Mouse (Mus musculus): ENCODE data around the gene Acnat1.
"Not testable (repeated sequence)": the region's sequence is repeated elsewhere in the genome, so short reads cannot be mapped to it uniquely, and the experiment has no call there.

Gene Acnat1

DNA sequence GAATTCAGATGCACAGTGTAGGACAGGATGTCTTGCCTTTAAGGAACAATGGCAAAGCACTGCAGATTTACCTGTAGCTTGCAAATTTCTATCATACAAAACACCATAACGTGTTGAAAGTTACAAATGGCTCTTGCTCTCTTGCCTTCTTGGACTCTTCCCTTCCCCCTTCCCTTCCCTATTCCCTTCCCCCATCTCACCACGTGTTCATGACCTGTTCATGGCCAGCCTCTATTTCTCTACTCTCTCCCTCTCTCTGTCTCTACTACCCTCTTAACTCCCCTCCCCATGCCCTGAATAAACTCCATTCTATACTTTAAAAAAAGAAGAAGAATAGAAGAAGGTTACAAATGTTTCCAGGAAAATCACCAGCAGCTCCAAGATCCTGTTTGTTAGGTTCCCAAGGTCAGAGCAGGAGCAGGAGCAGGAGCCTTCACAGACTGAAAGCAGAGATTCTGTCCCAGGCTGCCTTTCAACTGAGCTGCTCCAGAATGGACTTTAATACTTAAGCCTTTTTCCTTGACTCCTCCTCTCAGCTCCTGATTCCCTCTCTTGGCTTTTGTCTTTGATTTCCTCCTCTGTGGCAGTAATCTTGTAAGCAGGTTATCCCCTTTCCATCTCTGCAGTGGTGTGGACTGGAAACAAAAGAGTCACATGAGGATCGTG, at the start of gene Acnat1:
TSS of gene Acnat1 (minus strand) at position 478 of the 666 bp plus-strand sequence.
- DNase-seq (ENCODE audit: low spot score in 2 of 2), result no peak

DNA sequence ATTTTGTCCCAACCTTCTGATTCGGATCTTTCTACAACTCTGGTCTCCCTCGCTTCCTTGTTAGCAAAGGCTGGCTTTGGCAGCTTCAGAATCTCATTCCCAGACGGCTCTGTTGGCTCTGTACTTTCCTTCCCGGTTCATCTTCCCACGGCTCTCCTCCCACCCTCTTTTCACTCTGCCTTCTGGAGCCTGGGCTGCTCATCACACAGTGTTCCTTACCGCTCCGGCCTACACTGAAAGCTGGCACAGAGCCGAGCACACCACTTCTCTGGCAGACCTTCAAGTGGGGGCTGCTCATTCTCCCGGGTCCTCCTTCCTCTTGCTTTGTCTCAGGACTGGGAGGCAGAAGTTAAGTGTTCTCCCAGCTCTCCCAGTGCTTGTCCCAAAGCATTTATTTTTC, 48.9 kb upstream of the Acnat1 start:
- peak; percentile 84 to 89 for DNase-seq (ENCODE audit: low spot score in 2 of 2)

GRCm38 (mm10) chr4:49521346-49521745, 47.6 kb upstream of the Acnat1 start:
- DNase-seq (ENCODE audit: low spot score in 2 of 2), result no peak

DNA sequence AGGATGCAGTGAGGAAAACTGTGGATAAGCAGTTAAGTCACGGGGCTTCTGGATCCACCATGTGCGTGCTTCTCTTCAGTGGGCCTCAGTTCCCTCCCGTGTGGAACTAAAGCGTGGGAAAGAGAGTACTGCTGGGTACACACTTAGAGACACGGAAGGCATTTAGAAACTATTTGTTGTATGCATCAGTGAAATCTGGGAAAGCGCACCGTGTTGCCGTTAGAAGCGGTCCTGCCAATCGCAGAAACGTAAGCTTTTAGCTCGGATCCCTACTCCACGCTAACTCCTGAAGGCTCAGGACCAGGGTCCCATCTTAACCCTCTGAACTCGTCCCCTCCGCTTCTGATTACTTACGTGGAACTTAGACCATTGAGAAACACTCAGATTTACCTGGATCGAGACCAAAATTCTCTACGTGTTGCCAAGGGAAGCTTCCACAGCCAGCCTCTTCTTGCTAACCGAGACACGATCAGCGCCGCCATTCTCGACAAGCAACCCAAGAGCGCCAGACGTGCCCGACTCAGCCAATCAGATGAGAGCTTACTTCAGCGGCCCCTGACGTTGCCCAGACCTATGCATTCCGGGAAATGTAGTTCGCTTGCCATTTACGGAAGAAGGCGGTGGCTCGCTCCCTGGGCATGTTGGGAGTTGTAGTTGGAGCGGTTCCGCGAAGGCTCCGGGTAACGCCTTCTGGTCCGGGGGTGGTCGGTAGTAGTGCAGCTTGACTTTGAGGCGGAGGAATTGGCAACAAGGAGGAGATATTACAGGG, 47.0 kb upstream of the Acnat1 start, which contains the start of the genes Mrpl50 and Zfp189:
TSS of gene Mrpl50 (minus strand) at position 522 of the 769 bp plus-strand sequence.
TSS of gene Zfp189 (plus strand) at position 605 of the 769 bp plus-strand sequence.
- DNase-seq (ENCODE audit: low spot score in 2 of 2), result peak; percentile 97 to 98

GRCm38 (mm10) chr4:49519476-49519875, 45.8 kb upstream of the Acnat1 start:
- no peak for DNase-seq (ENCODE audit: low spot score in 2 of 2)

- DNase-seq (ENCODE audit: low spot score in 2 of 2), result no peak
Measured at GRCm38 (mm10) chr4:49514441-49514840, 40.7 kb upstream of the Acnat1 start.

GRCm38 (mm10) chr4:49512636-49513035, 38.9 kb upstream of the Acnat1 start:
- DNase-seq (ENCODE audit: low spot score in 2 of 2), result no peak

DNA sequence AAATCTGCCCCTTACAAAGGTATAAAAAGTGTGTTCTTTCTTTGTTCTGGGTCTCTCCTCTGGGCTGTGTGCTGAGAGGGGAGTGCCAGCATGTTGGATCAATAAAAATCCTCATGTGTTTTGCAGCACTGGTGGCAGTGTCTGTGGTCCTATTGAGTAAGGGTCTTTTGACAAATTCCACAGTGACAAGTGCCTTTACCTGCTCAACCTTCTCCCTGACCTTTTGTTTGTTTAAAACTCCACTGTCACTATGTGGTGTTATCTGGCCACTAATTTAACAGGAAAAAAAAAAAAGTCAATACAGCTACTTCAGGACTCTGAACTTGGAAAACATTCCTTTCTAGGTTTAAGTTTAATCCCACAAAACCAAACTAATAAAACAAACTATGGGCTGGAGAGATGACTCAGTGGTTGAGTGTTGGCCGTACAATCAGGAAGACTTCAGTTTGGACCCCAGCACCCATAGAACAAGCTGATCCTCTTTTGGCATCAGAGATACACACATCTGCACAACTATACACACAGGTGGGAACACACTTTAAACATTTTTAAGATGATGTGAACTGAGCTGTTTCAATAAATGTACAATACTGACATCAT, 36.6 kb upstream of the Acnat1 start:
- not testable (repeated sequence) for DNase-seq (ENCODE audit: low spot score in 2 of 2)

DNA sequence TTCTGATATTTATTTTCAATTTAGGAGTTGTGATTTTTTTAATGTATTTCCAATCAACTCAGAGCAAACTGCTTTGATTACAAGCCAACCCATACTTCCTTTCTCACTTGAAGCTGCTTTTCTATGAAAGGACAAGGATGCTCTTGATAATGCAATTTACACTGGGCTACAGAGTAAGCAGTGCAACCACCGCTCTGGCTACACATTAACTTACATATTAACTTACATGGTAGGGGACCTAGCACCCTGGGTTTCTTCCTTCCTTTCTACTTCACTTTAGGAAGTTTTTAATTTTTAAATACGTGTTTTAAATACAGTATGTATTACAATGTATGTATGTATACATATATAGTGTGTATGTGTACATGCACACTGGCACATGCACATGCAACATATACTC, 35.5 kb upstream of the Acnat1 start:
- no peak for DNase-seq (ENCODE audit: low spot score in 2 of 2)

DNA sequence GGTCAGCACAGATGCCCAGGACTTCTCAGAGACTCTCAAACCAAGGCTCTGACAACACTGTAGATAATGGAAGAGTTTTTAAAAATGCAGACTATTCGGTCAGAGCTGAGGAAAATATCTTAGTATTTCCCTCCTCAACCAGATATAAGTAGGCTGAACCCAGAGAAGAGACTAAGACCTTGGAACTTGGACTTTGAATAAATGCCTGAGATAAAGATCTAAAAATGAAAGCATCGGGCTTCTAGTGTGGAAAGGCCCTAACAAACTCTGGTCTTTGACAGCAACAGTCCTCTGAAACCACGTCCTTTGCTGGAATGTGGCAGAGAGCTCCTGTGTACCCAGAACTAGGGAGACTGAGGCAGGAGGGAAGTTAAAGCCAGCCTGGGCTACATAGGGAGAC, 32.7 kb upstream of the Acnat1 start, which contains the start of gene Baat:
TSS of gene Baat (minus strand) at position 172 of the 400 bp plus-strand sequence.
- no peak for DNase-seq (ENCODE audit: low spot score in 2 of 2)

DNA sequence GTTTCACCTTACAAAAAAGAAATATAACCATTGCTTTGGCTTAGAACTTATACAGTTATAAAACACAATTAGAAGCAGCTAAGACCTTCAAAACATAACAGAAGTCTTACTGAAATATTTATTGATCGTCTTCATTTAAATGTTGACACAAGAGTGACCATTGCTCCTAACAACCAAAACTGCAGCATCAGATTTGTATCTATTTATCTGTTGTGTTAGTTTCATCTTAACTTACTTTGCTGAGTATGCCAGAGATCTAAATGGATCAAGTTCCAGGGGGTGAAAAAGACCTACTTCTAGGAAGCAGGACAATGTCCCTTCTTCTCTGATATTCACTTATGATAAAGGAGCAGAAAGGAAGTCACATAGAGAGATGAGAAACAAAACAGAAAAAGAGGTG, 29.9 kb upstream of the Acnat1 start:
- DNase-seq (ENCODE audit: low spot score in 2 of 2), result no peak

- DNase-seq (ENCODE audit: low spot score in 2 of 2), result not testable (repeated sequence)
Measured at GRCm38 (mm10) chr4:49485934-49486650, 12.4 kb upstream of the Acnat1 start.

GRCm38 (mm10) chr4:49485442-49485841, 11.7 kb upstream of the Acnat1 start:
- DNase-seq (ENCODE audit: low spot score in 2 of 2), result no peak

DNA sequence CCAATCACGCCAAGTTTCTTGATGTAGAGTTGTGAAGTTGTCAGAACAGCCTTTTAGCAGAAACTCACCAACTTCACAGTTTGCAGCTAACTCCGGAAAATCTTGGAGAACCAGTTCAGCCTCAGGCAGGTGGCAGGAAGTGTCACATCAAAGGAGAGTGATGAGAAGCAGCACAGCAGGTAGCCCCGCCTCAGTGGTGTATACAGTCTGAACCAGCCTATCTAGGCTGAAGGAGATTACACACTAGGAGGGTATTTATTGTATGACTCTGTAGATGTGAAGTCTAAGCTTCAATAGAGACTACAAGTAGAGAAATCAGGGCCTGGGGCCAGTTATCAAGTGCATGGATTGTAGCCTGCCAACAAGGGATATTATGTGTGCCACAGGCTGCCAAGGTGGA, 7.2 kb upstream of the Acnat1 start:
- no peak for DNase-seq (ENCODE audit: low spot score in 2 of 2)

DNA sequence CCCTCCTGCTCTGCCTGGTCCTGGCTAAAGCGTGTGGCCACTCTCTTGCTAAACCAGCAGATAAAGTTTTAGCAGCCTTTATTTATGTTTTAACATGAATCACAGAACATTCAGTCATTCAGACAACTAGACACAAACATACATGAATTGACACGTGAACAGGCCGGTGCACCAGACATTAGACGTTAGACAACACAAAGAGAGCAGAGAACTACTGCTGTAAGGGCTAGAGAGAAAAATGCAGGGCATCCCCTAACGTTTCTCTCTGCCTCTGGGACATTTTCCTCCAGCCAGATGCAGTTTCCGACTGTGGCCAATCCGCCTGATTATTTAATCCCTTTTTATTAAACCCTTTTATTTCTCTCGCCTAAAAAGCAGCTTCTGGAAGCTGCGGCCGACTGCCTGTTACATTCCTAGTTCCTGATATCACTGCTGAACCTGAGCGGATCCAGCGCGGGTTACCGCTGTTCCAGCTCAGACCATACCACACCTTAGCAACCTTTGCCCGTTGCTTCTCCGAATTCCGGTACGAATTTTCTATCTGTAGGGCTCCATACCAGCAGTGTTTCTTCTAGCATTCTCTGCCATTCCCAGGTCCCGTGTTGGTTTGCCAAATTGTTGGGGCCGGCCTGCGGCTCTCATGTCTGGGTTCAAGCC, 6.5 kb upstream of the Acnat1 start:
- DNase-seq (ENCODE audit: low spot score in 2 of 2), result no peak

DNA sequence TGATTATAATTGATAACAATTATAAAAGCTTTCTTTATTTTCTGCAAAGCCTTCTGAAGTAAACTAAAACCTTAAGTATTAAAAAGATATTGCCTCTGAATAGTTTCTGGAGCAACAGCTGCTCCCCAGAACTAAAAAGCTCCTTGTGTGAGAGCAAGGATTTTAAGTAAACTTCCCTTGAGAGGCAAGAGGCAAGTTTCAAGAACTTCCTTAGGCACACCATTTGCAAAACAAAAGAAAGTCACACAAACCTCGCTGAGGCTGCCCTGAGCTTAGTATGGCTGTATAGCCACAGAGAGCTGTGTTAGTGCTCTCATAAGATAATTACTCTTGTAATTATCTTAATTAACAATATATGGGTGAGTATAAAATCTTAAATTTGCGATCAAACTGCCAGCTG, 5.3 kb upstream of the Acnat1 start:
- not testable (repeated sequence) for DNase-seq (ENCODE audit: low spot score in 2 of 2)

DNA sequence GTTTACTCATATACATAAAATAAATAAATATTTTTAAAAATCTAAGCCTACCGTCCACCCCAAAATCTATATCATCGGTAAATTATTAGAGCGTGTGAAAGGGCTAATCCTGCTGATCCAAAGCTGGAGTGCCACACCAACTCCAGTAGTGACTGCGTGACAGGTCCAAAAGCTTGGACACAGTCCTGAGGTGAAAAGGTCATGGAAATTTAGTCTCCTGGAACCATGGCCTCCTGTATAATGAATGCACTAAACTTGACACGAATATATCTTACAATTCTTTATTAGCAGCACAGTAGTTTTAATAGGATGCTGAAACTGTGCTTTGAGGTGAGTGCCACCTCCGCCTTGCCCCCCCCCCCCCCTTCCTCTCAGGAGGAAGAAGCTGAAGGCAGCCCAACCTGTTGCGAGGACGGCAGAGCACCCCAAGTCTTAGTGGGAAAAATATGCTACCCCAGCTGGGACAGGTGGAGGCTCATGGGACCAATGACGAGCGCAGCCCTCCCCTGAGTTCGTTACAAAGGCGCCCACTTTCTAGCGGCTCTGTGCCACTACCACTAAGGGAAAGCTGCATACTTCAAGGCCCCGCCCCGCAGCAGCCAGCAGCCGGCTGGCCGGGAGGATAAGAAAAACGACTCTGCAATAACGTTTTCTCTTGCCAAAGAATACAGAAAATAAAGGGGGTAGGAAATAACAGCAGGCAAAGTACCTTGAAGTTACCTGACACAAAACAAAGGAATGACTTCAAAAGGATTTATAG, 4.6 kb upstream of the Acnat1 start:
- DNase-seq (ENCODE audit: low spot score in 2 of 2), result no peak

GRCm38 (mm10) chr4:49474583-49474982, 871 bp upstream of the Acnat1 start:
- no peak for DNase-seq (ENCODE audit: low spot score in 2 of 2)

GRCm38 (mm10) chr4:49469435-49470151, 4.1 kb downstream of the Acnat1 start:
- no peak for DNase-seq (ENCODE audit: low spot score in 2 of 2)

DNA sequence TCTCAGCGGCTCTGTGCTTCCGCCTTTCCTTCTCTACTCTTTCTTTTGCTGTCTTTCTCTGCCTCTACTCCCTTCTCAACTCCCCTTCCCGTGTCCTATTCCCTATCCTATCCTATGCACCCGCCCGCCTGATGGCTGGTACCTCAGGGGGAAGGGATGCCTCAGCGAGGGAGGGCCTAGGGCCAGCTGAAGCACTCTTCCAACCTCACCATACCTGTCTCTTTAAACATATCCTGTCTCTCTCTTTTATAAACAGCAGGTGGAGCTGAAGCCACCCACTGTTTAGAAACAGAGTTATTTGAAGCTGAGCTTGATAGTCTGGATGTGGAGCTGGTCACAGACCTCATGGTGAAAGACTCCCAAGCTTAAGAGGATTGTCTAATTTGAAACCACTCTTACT, 6.4 kb downstream of the Acnat1 start:
- DNase-seq (ENCODE audit: low spot score in 2 of 2), result no peak

Data from right cerebral cortex, adult 2 months (tissue).